Mouse (Mus musculus) CH12.LX (cell line): ENCODE results near the gene C2.

Experiments
- E2F4 ChIP-seq: IDR thresholded peaks from 2 replicates; pipeline ENCODE4 v1.6.1; 2011; ENCODE audit warnings: low read depth, low read length, improper control_type of control experiment; ENCODE audit not compliant: insufficient replicate concordance
- ETS1 ChIP-seq: conservative IDR thresholded peaks from 2 replicates; pipeline ENCODE4 v1.6.1; 2012; ENCODE audit warnings: low read depth, mild to moderate bottlenecking, inconsistent platforms, low read length, improper control_type of control experiment, moderate library complexity
- MAZ ChIP-seq: IDR thresholded peaks from 2 replicates; pipeline ENCODE4 v1.6.1; 2012; ENCODE audit warnings: low read depth, mild to moderate bottlenecking, inconsistent platforms, low read length, improper control_type of control experiment, moderate library complexity
- TCF12 ChIP-seq: IDR thresholded peaks from 2 replicates; pipeline ENCODE4 v1.6.1; 2014; ENCODE audit warnings: low read depth, mild to moderate bottlenecking, inconsistent platforms, low read length, improper control_type of control experiment

DNA sequence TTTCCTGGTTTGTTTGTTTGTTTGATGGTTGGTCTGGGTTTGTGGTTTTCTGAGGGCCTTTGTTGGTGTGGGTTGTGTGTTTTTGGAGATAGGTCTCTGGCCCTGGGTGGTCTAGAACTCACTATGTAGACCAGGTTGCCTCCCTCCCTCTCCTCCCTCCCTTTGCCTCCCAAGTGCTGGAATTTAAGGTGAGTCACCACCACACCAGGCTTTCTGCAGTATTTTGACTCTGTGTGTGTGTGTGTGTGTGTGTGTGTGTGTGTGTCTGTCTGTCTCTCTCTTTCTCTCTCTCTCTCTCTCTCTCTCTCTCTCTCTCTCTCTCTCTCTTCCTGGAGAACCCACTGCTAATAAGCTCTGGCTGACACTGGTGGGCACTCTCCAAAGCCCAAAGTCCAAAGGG is 16.9 kb downstream of the C2 start:
- TF ChIP-seq E2F4 (no peak), MAZ (no peak), TCF12 (no peak), ETS1 (no peak)
